Mouse (Mus musculus) liver, postnatal 0 days (tissue): ENCODE data around the gene Mest. TPM values are rescaled to one million over a fixed set of nuclear protein-coding genes. Genes with fewer than 3 reads are reported as not detected.

Experiments
- ATAC-seq: fragments of 200-750 bp; cut with Nextera tagmentation; 2 replicates; pipeline ENCODE4 v1.8.0; 2017; ENCODE audit warnings: mild to moderate bottlenecking, moderate library complexity
- DNase-seq: peaks from one replicate; pipeline ENCODE4 v3.0.0-alpha.2; 2016
- H3K27ac ChIP-seq: fragments of 300-500 bp; sonication (generic); 2 replicates; pipeline ENCODE4 v1.5.1; 2014; ENCODE audit warnings: antibody characterized with exemption, moderate library complexity, mild to moderate bottlenecking, low read depth
- H3K27me3 ChIP-seq: fragments of 300-500 bp; sonication (generic); 2 replicates; pipeline ENCODE4 v1.6.1; 2014; ENCODE audit warnings: low read length, control low read depth, mixed read lengths; ENCODE audit not compliant: insufficient read depth
- H3K36me3 ChIP-seq: fragments of 300-500 bp; sonication (generic); replicated peaks from 2 replicates; pipeline ENCODE4 v1.6.1; 2014; ENCODE audit warnings: mild to moderate bottlenecking, control low read depth, low read length, moderate library complexity, mixed read lengths; ENCODE audit not compliant: insufficient read depth
- H3K4me1 ChIP-seq: fragments of 300-500 bp; sonication (generic); 2 replicates; pipeline ENCODE4 v1.6.1; 2014; ENCODE audit warnings: antibody characterized with exemption, mild to moderate bottlenecking, control low read depth; ENCODE audit not compliant: insufficient read depth
- H3K4me2 ChIP-seq: fragments of 300-500 bp; sonication (generic); 2 replicates; pipeline ENCODE4 v1.6.1; 2014; ENCODE audit warnings: low read depth, mild to moderate bottlenecking, low read length, moderate library complexity, mixed read lengths
- H3K4me3 ChIP-seq: fragments of 300-500 bp; sonication (generic); 2 replicates; pipeline ENCODE4 v1.5.1; 2014; ENCODE audit warnings: low read depth, low read length
- H3K9ac ChIP-seq: fragments of 300-500 bp; sonication (generic); replicated peaks from 2 replicates; pipeline ENCODE4 v1.6.1; 2014; ENCODE audit warnings: mild to moderate bottlenecking, moderate library complexity
- H3K9me3 ChIP-seq: fragments of 300-500 bp; sonication (generic); 2 replicates; pipeline ENCODE4 v1.6.1; 2016; ENCODE audit warnings: mild to moderate bottlenecking, control low read depth, low read length, mixed read lengths
- CTCF ChIP-seq: sonication (generic); IDR thresholded peaks from 2 replicates; pipeline ENCODE4 v1.5.1; 2016; ENCODE audit warnings: antibody characterized with exemption, low read depth
- EP300 ChIP-seq: IDR thresholded peaks from 2 replicates; pipeline ENCODE4 v1.6.1; 2016; ENCODE audit warnings: antibody characterized with exemption, low read depth, mild to moderate bottlenecking
- WGBS: fragments of 180-500 bp; shearing (Covaris S2); extraction: QIAGEN DNeasy Blood & Tissue Kit; methylation state at CpG from one replicate; pipeline ENCODE4 v1.1.7; 2014; ENCODE audit not compliant: insufficient replicate concordance; 5-methylcytosine and 5-hydroxymethylcytosine counted together
- microRNA counts: library from miRNA; unstranded; fragments of <30 nt; microRNA quantifications from one replicate; lab custom pipeline; 2015
- microRNA-seq: library from miRNA; unstranded; fragments of <30 nt; microRNA quantifications from one replicate; pipeline ENCODE4, GENCODE M21; 2016
- polyA plus RNA-seq: library from polyadenylated mRNA; unstranded; fragments of >200 nt; fragmentation: Nextera tagmentation; extraction: Ambion mirVana; gene quantifications from 2 replicates; pipeline ENCODE4 v1.2.1, GENCODE M21; 2015

The Mest gene
- polyA plus RNA-seq, 1 experiment from 2014 or later = 117 TPM

DNA sequence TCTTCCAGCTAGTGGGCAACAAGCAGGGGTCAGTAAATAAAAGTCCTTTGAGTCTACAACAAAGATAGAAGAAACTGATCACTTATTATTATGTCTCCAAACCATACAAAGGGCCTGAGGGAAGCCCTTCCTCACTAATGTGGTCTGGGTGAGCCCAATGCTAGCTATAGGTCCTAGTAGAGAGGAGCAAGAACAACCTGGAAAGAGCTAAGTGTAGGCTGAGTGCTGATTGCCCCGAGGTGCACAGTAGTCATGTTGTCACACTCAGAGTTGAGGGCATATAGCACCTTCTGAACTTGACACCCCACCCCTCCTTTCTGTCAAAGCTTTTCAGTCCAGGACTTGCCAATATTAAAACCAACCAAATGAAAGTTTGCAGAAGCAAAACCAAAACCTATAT, 26.5 kb downstream of the Mest start:
- no peak overlapping the region for H3K27ac ChIP-seq
- no peaks in the 10 kb centered on the region for H3K9me3 ChIP-seq
- no peak for DNase-seq
- H3K4me2 ChIP-seq = no peak overlapping the region
- ATAC-seq = no peak
- no peak overlapping the region for H3K9ac ChIP-seq
- no peaks in the 10 kb centered on the region for H3K4me1 ChIP-seq
- no peak for TF ChIP-seq CTCF
- TF ChIP-seq EP300 = no peak
- 68% methylated on average over 1 of the region's 1 CpGs for WGBS
- H3K4me3 ChIP-seq = no peak overlapping the region
- no peaks in the 10 kb centered on the region for H3K27me3 ChIP-seq
- H3K36me3 ChIP-seq = peaks cover 26% of the 10 kb centered on the region

DNA sequence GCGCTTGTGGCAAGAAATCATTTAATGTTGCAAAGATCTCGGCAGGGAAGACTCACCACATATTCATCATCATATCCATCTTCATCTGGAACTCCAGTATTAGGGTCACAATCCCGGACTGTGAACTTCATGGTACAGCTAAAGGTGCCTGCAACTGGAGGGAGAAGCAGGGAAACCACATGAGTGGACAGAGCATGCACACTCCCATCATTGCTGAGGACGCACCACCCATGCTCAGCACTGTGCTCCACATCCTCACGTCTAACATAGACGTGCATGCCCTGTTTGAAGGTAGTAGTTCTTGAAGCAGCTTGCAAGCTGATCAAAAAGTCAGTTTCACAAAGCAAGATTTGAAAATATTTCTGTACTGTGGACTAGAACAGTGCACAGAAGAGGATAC, 27.1 kb downstream of the Mest start:
- DNase-seq (no peak), ATAC-seq (no peak)
- Histone ChIP-seq H3K4me2 (no peak overlapping the region), H3K9me3 (no peaks in the 10 kb centered on the region), H3K27ac (no peak overlapping the region), H3K36me3 (peaks cover 26% of the 10 kb centered on the region), H3K9ac (no peak overlapping the region), H3K4me1 (no peaks in the 10 kb centered on the region), H3K27me3 (no peaks in the 10 kb centered on the region), H3K4me3 (no peak overlapping the region)
- WGBS = 82% methylated on average over 6 of the region's 6 CpGs
- TF ChIP-seq EP300 = no peak
- TF ChIP-seq CTCF = no peak

DNA sequence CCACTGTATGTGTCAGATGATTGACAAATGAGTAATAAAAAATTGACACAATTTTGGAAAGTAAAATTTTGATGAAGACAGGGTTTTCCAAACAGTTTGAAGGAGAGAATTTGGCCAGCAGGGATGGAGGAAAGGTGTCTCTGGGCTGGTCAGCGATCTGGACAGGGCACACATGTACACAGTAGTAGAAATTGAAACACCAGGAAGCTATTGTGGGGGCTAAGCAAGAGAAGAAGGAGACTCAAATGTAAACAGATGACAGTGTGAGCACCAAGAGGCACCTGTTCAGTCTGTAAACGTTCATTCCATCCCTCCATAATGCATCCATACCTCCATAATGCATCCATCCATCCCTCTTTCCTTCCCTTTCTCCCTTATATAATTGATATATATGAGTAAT, 27.9 kb downstream of the Mest start:
- WGBS = 75% methylated on average over 2 of the region's 2 CpGs
- H3K27me3 ChIP-seq = no peaks in the 10 kb centered on the region
- no peak overlapping the region for H3K9ac ChIP-seq

More for the DNA sequence above, 27.9 kb downstream of the Mest start:
- DNase-seq (no peak), ATAC-seq (no peak)
- Histone ChIP-seq H3K4me1 (no peaks in the 10 kb centered on the region), H3K36me3 (peaks cover 26% of the 10 kb centered on the region), H3K9me3 (no peaks in the 10 kb centered on the region), H3K4me2 (no peak overlapping the region), H3K27ac (no peak overlapping the region), H3K4me3 (no peak overlapping the region)
- no peak for TF ChIP-seq CTCF
- no peak for TF ChIP-seq EP300

MicroRNA genes within 50 kb of the gene (microRNA counts, 519-probe panel; counts per million panel counts)
- microRNA mmu-miR-335-3p (lab: Ali Mortazavi, UCI) (4,005 counts per million, percentile 45 among the panel's probes with 10 or more counts), microRNA mmu-miR-335-5p (lab: Ali Mortazavi, UCI) (6,483 counts per million, percentile 78 among the panel's probes with 10 or more counts)

Small RNAs within 50 kb of the gene (microRNA-seq; reads per million reads assigned to microRNA genes)
- 38,634 reads per million, percentile 99 among the genes with 10 or more reads in this experiment for gene Mir335

Other genes with a start within 250 kb of the Mest start
- 10.8 and 12.6 TPM in 2 replicates for gene Tmem209, start 213.8 kb upstream of the Mest start, polyA plus RNA-seq
- not detected in 2 replicates for gene Ssmem1, start 213.7 kb upstream of the Mest start, polyA plus RNA-seq
- 0.63 and 2.1 TPM in 2 replicates for gene Cpa2, start 182.0 kb upstream of the Mest start, polyA plus RNA-seq
- gene Cpa4, start 155.2 kb upstream of the Mest start, polyA plus RNA-seq = 0.05 TPM in 1 of 2 replicates, not detected in the other
- not detected in 2 replicates for gene Cpa5, start 112.5 kb upstream of the Mest start, polyA plus RNA-seq
- gene Cpa1, start 84.3 kb upstream of the Mest start, polyA plus RNA-seq = 0.15 and 2.7 TPM in 2 replicates
- 2.8 TPM in 2 replicates for gene Cep41, start 29.8 kb upstream of the Mest start, polyA plus RNA-seq
- gene Copg2, start 173.2 kb downstream of the Mest start, polyA plus RNA-seq = 6.3 and 6.6 TPM in 2 replicates
- gene Tsga13, start 192.0 kb downstream of the Mest start, polyA plus RNA-seq = not detected in 2 replicates
- gene Klf14, start 235.5 kb downstream of the Mest start, polyA plus RNA-seq = 0.08 and 0.11 TPM in 2 replicates